Mouse (Mus musculus) liver, embryonic 15.5 days (tissue): Measurements from ENCODE around the gene Mien1. TPM values are rescaled to one million over a fixed set of nuclear protein-coding genes. Genes with fewer than 3 reads are reported as not detected.

Experiments used
- ATAC-seq: fragments of 200-750 bp; cut with Nextera tagmentation; 2 replicates; pipeline ENCODE4 v1.8.0; 2017; ENCODE audit warnings: moderate number of reproducible peaks, mild to moderate bottlenecking, moderate library complexity; ENCODE audit not compliant: insufficient read depth
- H3K27ac ChIP-seq: fragments of 300-500 bp; sonication (generic); replicated peaks from 2 replicates; pipeline ENCODE4 v1.5.1; 2015; ENCODE audit warnings: mild to moderate bottlenecking, inconsistent platforms
- H3K27me3 ChIP-seq: fragments of 300-500 bp; sonication (generic); 2 replicates; pipeline ENCODE4 v1.6.1; 2015; ENCODE audit warnings: mild to moderate bottlenecking, inconsistent platforms
- H3K36me3 ChIP-seq: fragments of 300-500 bp; sonication (generic); replicated peaks from 2 replicates; pipeline ENCODE4 v1.6.1; 2015; ENCODE audit warnings: moderate library complexity, mild to moderate bottlenecking, inconsistent platforms
- H3K4me1 ChIP-seq: fragments of 300-500 bp; sonication (generic); replicated peaks from 2 replicates; pipeline ENCODE4 v1.6.1; 2015; ENCODE audit warnings: inconsistent platforms
- H3K4me2 ChIP-seq: fragments of 300-500 bp; sonication (generic); 2 replicates; pipeline ENCODE4 v1.6.1; 2015; ENCODE audit warnings: moderate library complexity, mild to moderate bottlenecking, inconsistent platforms
- H3K4me3 ChIP-seq: fragments of 300-500 bp; sonication (generic); replicated peaks from 2 replicates; pipeline ENCODE4 v1.5.1; 2015; ENCODE audit warnings: mild to moderate bottlenecking, inconsistent platforms
- H3K9ac ChIP-seq: fragments of 300-500 bp; sonication (generic); 2 replicates; pipeline ENCODE4 v1.6.1; 2015; ENCODE audit warnings: moderate library complexity, mild to moderate bottlenecking, inconsistent platforms
- H3K9me3 ChIP-seq: fragments of 300-500 bp; sonication (generic); replicated peaks from 2 replicates; pipeline ENCODE4 v1.6.1; 2016; ENCODE audit warnings: inconsistent platforms
- WGBS: fragments of 180-500 bp; shearing (Covaris S2); methylation state at CpG from one replicate; pipeline ENCODE4 v1.1.7; 2015; ENCODE audit warnings: mixed read lengths; ENCODE audit not compliant: insufficient replicate concordance; 5-methylcytosine and 5-hydroxymethylcytosine counted together
- polyA plus RNA-seq: library from polyadenylated mRNA; unstranded; fragments of >200 nt; fragmentation: Nextera tagmentation; extraction: Ambion mirVana; gene quantifications from 2 replicates; pipeline ENCODE4 v1.2.1, GENCODE M21; 2015

Gene Mien1
- polyA plus RNA-seq, 1 experiment from 2014 or later = 57.2 TPM

DNA sequence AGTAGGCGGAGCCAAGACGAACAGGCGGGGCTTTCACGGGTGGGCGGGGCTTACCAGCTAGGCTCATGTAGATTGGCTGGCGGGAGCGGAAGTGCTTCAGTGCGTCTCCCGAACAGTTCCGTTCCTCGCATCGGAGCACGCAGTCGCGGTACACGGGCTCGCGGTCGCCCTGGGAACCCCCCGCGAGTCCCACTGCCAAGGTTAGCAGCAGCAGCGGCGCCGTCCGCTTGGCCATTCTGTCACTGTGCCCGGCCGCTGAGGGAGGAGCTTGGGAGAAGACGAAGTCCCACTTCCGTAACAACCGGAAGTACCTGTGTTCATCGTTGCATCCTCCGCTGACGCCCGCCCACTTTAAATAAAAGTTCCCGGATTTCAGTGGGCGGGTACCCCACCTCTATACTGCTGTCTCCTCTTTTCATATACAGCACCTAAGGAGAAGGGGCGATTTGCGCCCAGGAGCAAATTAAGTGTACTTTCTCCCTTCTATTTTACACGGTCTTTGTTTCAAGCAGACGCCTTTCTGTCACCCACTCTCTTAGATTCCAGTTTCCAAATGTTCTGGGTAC, 38.5 kb downstream of the Mien1 start, which contains the start of gene Pgap3:
Gene Pgap3, minus strand, starts transcription at position 330 of the 566 bp plus-strand sequence.
- H3K9me3 ChIP-seq = no peaks in the 10 kb centered on the region
- WGBS = under 1% methylated on average over 40 of the region's 40 CpGs
- peaks cover 17% of the 10 kb centered on the region for H3K4me1 ChIP-seq
- peak within 1 kb of the TSS; percentile 81 for H3K4me2 ChIP-seq
- H3K9ac ChIP-seq = peak within 1 kb of the TSS; percentile 67
- H3K27ac ChIP-seq = peak within 1 kb of the TSS; percentile 89
- H3K27me3 ChIP-seq = peaks cover 18% of the 10 kb centered on the region
- H3K36me3 ChIP-seq = no peaks in the 10 kb centered on the region
- ATAC-seq = peak; percentile 82
- peak within 1 kb of the TSS; percentile 75 for H3K4me3 ChIP-seq

GRCm38 (mm10) chr11:98397946-98398345, 40.8 kb downstream of the Mien1 start:
- peaks cover 2% of the 10 kb centered on the region; the same call in 1 of the 2 replicates for H3K27me3 ChIP-seq
- H3K4me3 ChIP-seq = no peak overlapping the region
- no peaks in the 10 kb centered on the region for H3K36me3 ChIP-seq
- 81% methylated on average over 7 of the region's 7 CpGs for whole genome bisulfite sequencing
- H3K27ac ChIP-seq = no peak overlapping the region
- peaks cover 40% of the 10 kb centered on the region for H3K4me1 ChIP-seq
- H3K9me3 ChIP-seq = no peaks in the 10 kb centered on the region
- H3K9ac ChIP-seq = no peak overlapping the region
- H3K4me2 ChIP-seq = no peak overlapping the region
- no peak for ATAC-seq

DNA sequence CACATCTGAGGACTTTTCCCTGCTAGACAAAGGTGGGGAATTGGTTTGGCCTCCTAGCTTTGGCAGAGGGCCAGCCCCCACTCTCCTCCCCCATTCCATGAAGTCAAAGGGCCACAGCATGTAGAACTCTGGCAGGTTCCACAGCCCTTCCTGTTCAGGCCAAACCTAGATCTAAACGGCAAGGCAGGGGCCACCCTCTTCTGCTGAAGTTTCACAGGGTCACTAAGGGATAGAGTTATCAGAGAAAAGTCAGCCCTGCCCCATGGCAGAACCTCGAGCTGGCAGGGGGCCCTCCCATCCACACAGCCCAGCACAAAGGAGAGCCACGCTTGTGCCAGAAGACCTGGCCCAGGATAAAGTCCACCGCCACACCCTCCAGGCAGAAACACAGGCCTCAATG, 43.8 kb downstream of the Mien1 start:
- 14% methylated on average over 4 of the region's 4 CpGs for WGBS
- Histone ChIP-seq H3K27ac (peak overlapping the region; percentile 82), H3K4me1 (peaks cover 46% of the 10 kb centered on the region), H3K4me3 (no peak overlapping the region), H3K9ac (no peak overlapping the region), H3K9me3 (no peaks in the 10 kb centered on the region), H3K36me3 (no peaks in the 10 kb centered on the region), H3K4me2 (peak overlapping the region; percentile 16; the same call in 1 of the 2 replicates), H3K27me3 (peaks cover 14% of the 10 kb centered on the region)
- ATAC-seq = peak; percentile 45

GRCm38 (mm10) chr11:98394301-98394700, 44.5 kb downstream of the Mien1 start:
- H3K4me1 ChIP-seq = peaks cover 40% of the 10 kb centered on the region
- 63% methylated on average over 6 of the region's 6 CpGs for WGBS
- ATAC-seq = no peak
- H3K4me2 ChIP-seq = 0 out of 2 replicates have a peak overlapping the region, but pooled peaks have one; percentile 16
- peak overlapping the region; percentile 82 for H3K27ac ChIP-seq
- peaks cover 19% of the 10 kb centered on the region for H3K27me3 ChIP-seq
- H3K9ac ChIP-seq = no peak overlapping the region
- no peaks in the 10 kb centered on the region for H3K36me3 ChIP-seq
- no peaks in the 10 kb centered on the region for H3K9me3 ChIP-seq
- no peak overlapping the region for H3K4me3 ChIP-seq

GRCm38 (mm10) chr11:98393317-98393716, 45.5 kb downstream of the Mien1 start:
- peak; percentile 77 for ATAC-seq
- peak overlapping the region; percentile 34; the same call in 1 of the 2 replicates for H3K9ac ChIP-seq
- peaks cover 27% of the 10 kb centered on the region for H3K27me3 ChIP-seq
- H3K9me3 ChIP-seq = no peaks in the 10 kb centered on the region
- no peaks in the 10 kb centered on the region for H3K36me3 ChIP-seq
- WGBS = 10% methylated on average over 6 of the region's 6 CpGs
- H3K27ac ChIP-seq = peak overlapping the region; percentile 82
- peaks cover 40% of the 10 kb centered on the region for H3K4me1 ChIP-seq
- H3K4me2 ChIP-seq = peak overlapping the region; percentile 61
- 0 out of 2 replicates have a peak overlapping the region, but pooled peaks have one; percentile 9 for H3K4me3 ChIP-seq

GRCm38 (mm10) chr11:98392645-98393044, 46.1 kb downstream of the Mien1 start:
- ATAC-seq = peak; percentile 82

DNA sequence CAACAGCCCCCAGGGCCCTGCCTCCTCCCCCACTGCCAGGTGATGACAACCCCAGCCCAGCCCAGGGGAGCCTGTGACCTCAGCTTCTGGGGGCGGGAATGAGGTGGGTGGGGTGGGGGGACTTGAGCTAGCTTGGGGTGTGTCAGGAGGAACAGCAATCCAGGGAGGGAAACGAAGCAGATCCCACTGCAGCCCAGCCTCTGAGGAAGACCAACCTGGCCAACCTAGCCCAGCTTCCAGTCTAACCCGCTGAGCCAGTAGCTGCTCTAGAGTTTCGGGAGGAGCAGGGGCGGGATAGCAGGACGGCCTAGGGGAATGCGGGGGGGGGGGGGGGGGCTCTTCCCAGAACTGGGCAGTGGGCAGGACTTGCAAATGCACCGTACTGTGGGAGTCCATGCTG, 46.8 kb downstream of the Mien1 start:
- peak overlapping the region; percentile 29; the same call in 1 of the 2 replicates for H3K9ac ChIP-seq

More at GRCm38 (mm10) chr11:98392645-98393044, 46.1 kb downstream of the Mien1 start:
- WGBS = 22% methylated on average over 4 of the region's 4 CpGs
- Histone ChIP-seq H3K27me3 (peaks cover 34% of the 10 kb centered on the region), H3K9me3 (no peaks in the 10 kb centered on the region), H3K36me3 (no peaks in the 10 kb centered on the region), H3K4me3 (peak overlapping the region; percentile 9; the same call in 1 of the 2 replicates), H3K4me1 (peaks cover 40% of the 10 kb centered on the region), H3K4me2 (peak overlapping the region; percentile 61), H3K27ac (peak overlapping the region; percentile 82), H3K9ac (peak overlapping the region; percentile 34; the same call in 1 of the 2 replicates)

DNA sequence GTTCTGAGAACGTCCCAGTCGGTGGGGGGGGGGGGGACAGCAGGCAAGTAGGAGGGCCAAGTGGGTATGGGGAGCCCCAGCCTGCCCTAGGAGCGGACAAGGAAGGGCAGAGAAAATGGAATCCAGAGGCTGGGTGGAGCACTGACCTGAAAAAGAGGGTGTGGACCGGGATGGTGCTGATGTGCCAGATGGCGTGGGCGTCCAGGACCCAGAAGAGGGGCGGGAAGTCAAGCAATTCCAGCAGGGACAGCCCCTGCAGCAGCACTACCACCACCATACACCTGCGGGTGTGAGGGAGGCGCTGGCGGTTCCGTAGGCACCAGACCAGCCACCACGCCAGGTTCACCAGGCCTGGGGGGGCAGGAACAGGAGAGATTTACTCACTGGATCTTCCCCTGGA, 48.6 kb downstream of the Mien1 start:
- ATAC-seq = no peak
- H3K27me3 ChIP-seq = peaks cover 59% of the 10 kb centered on the region
- H3K9me3 ChIP-seq = no peaks in the 10 kb centered on the region
- H3K4me3 ChIP-seq = no peak overlapping the region
- no peak overlapping the region for H3K4me2 ChIP-seq
- no peak overlapping the region for H3K9ac ChIP-seq
- 72% methylated on average over 12 of the region's 12 CpGs for WGBS
- peaks cover 35% of the 10 kb centered on the region for H3K4me1 ChIP-seq
- H3K27ac ChIP-seq = no peak overlapping the region
- H3K36me3 ChIP-seq = no peaks in the 10 kb centered on the region

More for the DNA sequence above, 46.8 kb downstream of the Mien1 start:
- no peaks in the 10 kb centered on the region for H3K36me3 ChIP-seq
- H3K27me3 ChIP-seq = peaks cover 40% of the 10 kb centered on the region
- no peak for ATAC-seq
- H3K4me1 ChIP-seq = peaks cover 40% of the 10 kb centered on the region
- H3K27ac ChIP-seq = peak overlapping the region; percentile 82
- H3K4me2 ChIP-seq = peak overlapping the region; percentile 61
- 47% methylated on average over 8 of the region's 8 CpGs for WGBS
- no peaks in the 10 kb centered on the region for H3K9me3 ChIP-seq
- no peak overlapping the region for H3K4me3 ChIP-seq

GRCm38 (mm10) chr11:98389221-98389780, 49.5 kb downstream of the Mien1 start:
- H3K27ac ChIP-seq = no peak overlapping the region
- no peak overlapping the region for H3K4me3 ChIP-seq
- H3K4me1 ChIP-seq = peaks cover 27% of the 10 kb centered on the region
- no peaks in the 10 kb centered on the region for H3K36me3 ChIP-seq
- H3K27me3 ChIP-seq = peaks cover 67% of the 10 kb centered on the region
- ATAC-seq = no peak
- WGBS = 17% methylated on average over 9 of the region's 9 CpGs
- no peak overlapping the region for H3K9ac ChIP-seq
- H3K4me2 ChIP-seq = no peak overlapping the region
- no peaks in the 10 kb centered on the region for H3K9me3 ChIP-seq

- Histone ChIP-seq H3K9ac (no peak overlapping the region), H3K27me3 (peaks cover 77% of the 10 kb centered on the region), H3K4me3 (no peak overlapping the region), H3K9me3 (no peaks in the 10 kb centered on the region), H3K36me3 (no peaks in the 10 kb centered on the region), H3K4me1 (peaks cover 17% of the 10 kb centered on the region), H3K27ac (no peak overlapping the region), H3K4me2 (no peak overlapping the region)
- ATAC-seq = no peak
- 62% methylated on average over 10 of the region's 10 CpGs for WGBS
Measured at GRCm38 (mm10) chr11:98388282-98388681, 50.5 kb downstream of the Mien1 start.
